Mouse (Mus musculus) spleen, adult 2 months (tissue): ENCODE measurements around the gene Olfr1025-ps1.

Experiments
- CTCF ChIP-seq: fragments of 200-500 bp; IDR thresholded peaks from 2 replicates; pipeline ENCODE4 v1.5.1; 2011; ENCODE audit warnings: mild to moderate bottlenecking, inconsistent platforms; ENCODE audit not compliant: insufficient read depth, insufficient read length, insufficient replicate concordance; ENCODE audit errors: extremely low read depth
- POLR2A ChIP-seq: fragments of 200-500 bp; IDR thresholded peaks from 2 replicates; pipeline ENCODE4 v1.6.1; 2011; ENCODE audit warnings: low read depth, low read length, inconsistent platforms

GRCm38 (mm10) chr2:85921258-85921657, 6.3 kb downstream of the Olfr1025-ps1 start, which contains the start of gene Olfr1026:
- no peak for TF ChIP-seq CTCF
- no peak for TF ChIP-seq POLR2A
